Mouse (Mus musculus) MN1 (cell line): ENCODE data around the gene Capn10.
A peak's percentile ranks its signal among the peaks of the same experiment; 100 is the strongest.

Experiments used
- DNase-seq: peaks from one replicate; pipeline ENCODE4 v3.0.0-alpha.2; 2016; ENCODE audit warnings: low spot score

Capn10 gene

GRCm38 (mm10) chr1:92934182-92934827 lies at the start of gene Capn10:
Capn10 (plus strand) TSS chr1:92934376.
- DNase-seq, result peak; percentile 97

GRCm38 (mm10) chr1:92888901-92889655 lies 45.1 kb upstream of the Capn10 start:
- no peak for DNase-seq

GRCm38 (mm10) chr1:92892791-92893190 lies 41.4 kb upstream of the Capn10 start:
- no peak for DNase-seq

GRCm38 (mm10) chr1:92893896-92894295 lies 40.3 kb upstream of the Capn10 start:
- no peak for DNase-seq

GRCm38 (mm10) chr1:92895089-92895488 lies 39.1 kb upstream of the Capn10 start:
- DNase-seq, result peak; percentile 81

- peak; percentile 59 for DNase-seq
Observed at GRCm38 (mm10) chr1:92902786-92903185, 31.4 kb upstream of the Capn10 start, which contains the start of gene Ankmy1. Ankmy1 (minus strand) TSS chr1:92902906.

- peak; percentile 22 for DNase-seq
Observed at GRCm38 (mm10) chr1:92903627-92904026, 30.5 kb upstream of the Capn10 start.

GRCm38 (mm10) chr1:92905703-92906310 lies 28.4 kb upstream of the Capn10 start:
- DNase-seq, result no peak

- DNase-seq, result peak; percentile 93
Observed at GRCm38 (mm10) chr1:92906779-92907631, 27.2 kb upstream of the Capn10 start, which contains the start of gene Dusp28. Dusp28 (plus strand) TSS chr1:92906981.

- DNase-seq, result peak; percentile 15
Observed at GRCm38 (mm10) chr1:92907632-92908360, 26.4 kb upstream of the Capn10 start.

GRCm38 (mm10) chr1:92908664-92909063 lies 25.5 kb upstream of the Capn10 start:
- no peak for DNase-seq

- DNase-seq, result peak; percentile 39
Observed at GRCm38 (mm10) chr1:92909068-92909467, 25.1 kb upstream of the Capn10 start.

- peak; percentile 83 for DNase-seq
Observed at GRCm38 (mm10) chr1:92910239-92910885, 23.8 kb upstream of the Capn10 start, which contains the start of gene Rnpepl1. Rnpepl1 (plus strand) TSS chr1:92910783.

GRCm38 (mm10) chr1:92910925-92911720 lies 23.1 kb upstream of the Capn10 start:
- peak; percentile 60 for DNase-seq

GRCm38 (mm10) chr1:92911721-92912138 lies 22.4 kb upstream of the Capn10 start:
- DNase-seq, result no peak

GRCm38 (mm10) chr1:92912286-92912685 lies 21.9 kb upstream of the Capn10 start:
- DNase-seq, result peak; percentile 67

- no peak for DNase-seq
Observed at GRCm38 (mm10) chr1:92914239-92914638, 19.9 kb upstream of the Capn10 start.

- no peak for DNase-seq
Observed at GRCm38 (mm10) chr1:92914993-92915392, 19.2 kb upstream of the Capn10 start.

GRCm38 (mm10) chr1:92916725-92917124 lies 17.5 kb upstream of the Capn10 start:
- no peak for DNase-seq

- DNase-seq, result no peak
Observed at GRCm38 (mm10) chr1:92919151-92919550, 15.0 kb upstream of the Capn10 start.
